Mouse (Mus musculus) gastrocnemius, postnatal 4 days (tissue): ENCODE results near the gene Optc. TPM values are rescaled to one million over a fixed set of nuclear protein-coding genes. Genes with fewer than 3 reads are reported as not detected.

Experiments used
- DNase-seq, 2 experiments: peaks; one replicate each; pipeline ENCODE4 v3.0.0; 2021 to 2022; ENCODE audit warnings: low spot score in 2 of 2, mixed read lengths in 2 of 2
- total RNA-seq, 2 experiments: library from RNA; stranded (reverse); gene quantifications; 2 replicates each; pipeline ENCODE4 v1.2.3; 2021

Gene Optc
- total RNA-seq, 2 experiments from 2014 or later, result 0.22 to 0.49 TPM

DNA sequence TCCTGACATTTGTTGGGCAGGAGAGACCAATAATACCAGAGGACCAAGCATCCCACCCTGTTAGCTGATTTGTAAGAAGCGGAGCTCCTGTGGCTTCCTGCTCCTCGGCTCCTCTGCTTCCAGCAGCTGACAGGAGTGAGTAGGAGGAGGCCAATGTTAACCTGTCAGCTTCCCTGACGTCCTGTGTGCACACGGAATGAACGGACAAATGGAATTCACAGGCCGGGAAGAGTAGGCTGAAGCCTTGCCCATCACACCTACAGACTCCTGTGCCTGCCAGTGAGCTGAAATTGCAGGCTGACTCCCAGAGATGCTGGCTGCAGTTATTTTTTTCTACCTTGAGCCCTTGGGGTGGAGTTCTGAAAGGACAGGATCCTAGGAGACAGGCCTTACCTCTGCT is 23.7 kb downstream of the Optc start:
- DNase-seq, result no peak

GRCm38 (mm10) chr1:133882283-133883217 is 25.2 kb downstream of the Optc start:
- DNase-seq, result no peak

- no peak for DNase-seq
Measured at GRCm38 (mm10) chr1:133881813-133882212, 26.0 kb downstream of the Optc start.

DNA sequence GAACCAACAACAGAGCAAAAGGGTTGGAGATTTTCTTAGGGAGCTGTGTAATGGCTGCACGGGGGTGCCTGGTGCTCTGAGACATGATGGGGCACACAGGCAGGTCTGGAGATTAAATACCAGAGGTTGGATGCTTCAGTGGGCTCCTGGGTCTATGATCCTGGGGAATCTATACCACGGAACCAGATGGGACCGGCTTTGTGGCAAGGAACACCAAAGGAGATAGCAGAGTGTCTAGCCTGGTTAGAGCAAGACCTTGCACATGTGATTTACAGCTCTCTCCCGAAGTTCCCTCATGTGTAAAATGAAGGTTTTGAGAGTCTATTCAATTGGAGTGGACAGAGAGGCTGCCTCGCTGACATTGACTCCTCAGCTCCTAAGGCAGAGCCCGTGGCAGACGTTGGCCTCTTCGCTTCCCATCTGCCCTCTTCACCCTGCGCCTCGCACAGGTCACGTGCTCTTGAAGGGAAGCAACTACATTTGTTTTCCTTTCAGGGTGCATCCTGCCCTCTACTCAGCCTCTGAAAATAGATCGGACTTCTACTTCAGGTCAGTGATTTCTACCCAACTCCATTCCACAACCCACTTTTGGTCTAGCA is 28.9 kb downstream of the Optc start:
- no peak for DNase-seq

DNA sequence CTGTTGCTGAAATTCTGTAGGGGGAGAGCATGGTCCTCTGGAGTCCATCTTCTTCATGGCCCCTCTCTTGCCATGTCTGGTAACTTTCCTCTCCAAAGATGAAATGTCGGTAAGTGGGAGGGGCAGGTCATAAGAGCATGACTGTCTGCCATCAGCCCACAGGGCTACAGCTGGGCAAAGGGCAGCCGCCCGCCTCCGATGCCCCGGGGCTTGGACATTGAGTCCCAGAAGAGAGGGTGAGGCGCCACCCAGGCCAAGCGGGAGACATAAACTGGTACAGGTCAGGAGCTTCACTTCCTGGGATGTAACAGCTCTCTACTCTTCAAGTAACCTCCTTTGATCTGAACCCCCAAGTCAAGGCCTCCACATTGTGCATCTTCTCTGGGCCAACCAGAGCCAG is 30.9 kb downstream of the Optc start:
- no peak for DNase-seq

GRCm38 (mm10) chr1:133873086-133873813 is 34.5 kb downstream of the Optc start:
- DNase-seq, result no peak

DNA sequence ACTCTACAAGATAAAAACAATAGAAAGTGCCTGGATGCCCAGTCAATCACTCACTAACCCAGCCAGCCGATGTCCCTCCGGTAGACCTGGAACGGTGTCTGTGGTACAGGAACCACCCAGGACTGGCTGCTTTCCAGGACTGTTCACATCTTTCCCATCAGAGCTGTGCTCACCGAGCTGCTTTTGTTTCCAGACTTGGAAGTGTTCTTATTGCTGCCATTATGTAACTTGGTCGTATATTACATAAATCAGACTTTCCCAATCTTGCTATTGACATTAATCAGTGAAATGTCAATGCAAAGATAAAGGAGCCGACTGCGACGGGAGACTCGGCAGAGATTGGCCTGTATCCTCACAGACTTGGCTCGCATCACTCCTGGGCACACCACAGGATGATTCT is 36.6 kb downstream of the Optc start:
- no peak for DNase-seq

DNA sequence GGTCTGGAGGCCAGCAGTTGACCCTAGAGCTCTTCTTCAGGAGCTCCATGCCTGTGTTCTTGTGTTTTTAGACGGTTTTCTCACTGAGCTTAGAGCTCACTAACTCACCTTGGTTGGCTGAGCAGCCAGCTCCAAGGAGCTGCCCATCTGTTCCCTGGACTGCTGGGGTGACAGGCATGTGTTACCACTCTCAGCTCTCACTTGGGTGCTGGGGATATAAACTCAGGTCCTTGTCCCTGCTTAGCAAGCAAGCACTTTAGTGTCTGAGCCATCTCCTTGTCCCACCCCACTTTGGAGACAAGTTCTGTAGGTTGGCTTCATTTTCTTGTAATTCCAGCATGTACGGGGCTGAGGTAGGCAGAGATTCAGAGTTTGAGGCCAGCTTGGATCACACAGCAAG is 38.6 kb downstream of the Optc start:
- DNase-seq, result no peak

- DNase-seq, result no peak
Measured at GRCm38 (mm10) chr1:133863257-133863997, 44.4 kb downstream of the Optc start.

DNA sequence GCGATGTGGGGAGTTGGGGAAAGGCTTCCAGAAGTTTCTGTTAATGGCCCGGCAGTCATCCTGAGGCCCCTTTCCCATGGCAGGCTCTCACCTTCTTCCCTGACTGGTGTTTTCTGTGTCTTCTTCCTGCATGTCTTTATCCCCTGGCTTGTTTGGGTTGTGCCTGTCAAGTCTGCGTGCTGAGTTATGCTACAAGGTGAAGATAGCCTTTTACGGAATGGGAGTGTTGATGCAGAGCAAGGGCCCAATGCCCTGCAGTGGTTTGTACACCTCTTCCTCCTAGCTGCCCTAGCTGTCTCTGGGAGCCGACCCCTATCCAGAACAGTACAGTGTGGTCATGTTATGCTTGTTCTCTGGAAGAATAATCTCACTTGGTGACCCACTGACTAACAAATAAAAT is 46.8 kb downstream of the Optc start:
- DNase-seq, result no peak

- no peak for DNase-seq
Measured at GRCm38 (mm10) chr1:133859821-133860711, 47.7 kb downstream of the Optc start.

DNA sequence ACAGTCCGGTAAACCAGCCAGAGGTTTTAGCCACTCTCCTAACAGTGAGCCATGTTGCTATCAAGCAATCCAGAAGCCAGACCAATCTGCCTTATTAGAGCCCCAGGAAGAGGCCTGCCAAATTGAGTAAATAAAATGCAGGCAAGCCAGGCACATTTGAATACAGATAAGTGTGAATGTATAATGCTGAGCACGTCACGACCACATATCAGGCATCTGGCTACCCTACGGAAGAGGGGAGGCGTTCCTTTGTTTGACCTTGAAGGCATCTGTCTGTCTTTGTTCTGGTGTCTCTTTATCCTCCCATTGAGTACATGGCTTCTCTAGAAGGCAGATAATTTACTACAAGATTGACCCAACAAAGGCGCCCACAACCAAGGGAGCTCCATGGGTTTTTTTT is 48.5 kb downstream of the Optc start:
- no peak for DNase-seq

DNA sequence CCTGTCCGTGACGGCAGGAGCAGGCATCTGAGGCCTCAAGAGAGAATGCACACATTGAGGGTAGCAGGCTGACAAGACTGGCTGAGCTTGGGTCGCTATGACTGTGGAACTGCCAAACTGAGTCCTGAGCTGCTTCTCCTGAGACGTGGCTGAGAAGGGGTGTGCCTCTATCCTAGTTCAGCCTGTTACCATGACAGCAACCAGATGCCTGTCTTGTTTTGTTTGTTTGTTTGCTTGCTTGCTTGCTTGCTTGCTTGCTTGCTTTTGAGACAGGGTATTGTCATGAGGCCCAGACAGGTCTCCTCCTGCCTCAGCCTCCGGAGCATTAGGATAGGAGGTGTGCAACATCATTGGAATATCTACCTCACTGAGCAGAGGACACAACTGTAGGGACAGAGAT is 50.0 kb downstream of the Optc start:
- DNase-seq, result no peak

GRCm38 (mm10) chr1:133857171-133857570 is 50.6 kb downstream of the Optc start:
- no peak for DNase-seq

GRCm38 (mm10) chr1:133856655-133857054 is 51.1 kb downstream of the Optc start:
- no peak for DNase-seq

DNA sequence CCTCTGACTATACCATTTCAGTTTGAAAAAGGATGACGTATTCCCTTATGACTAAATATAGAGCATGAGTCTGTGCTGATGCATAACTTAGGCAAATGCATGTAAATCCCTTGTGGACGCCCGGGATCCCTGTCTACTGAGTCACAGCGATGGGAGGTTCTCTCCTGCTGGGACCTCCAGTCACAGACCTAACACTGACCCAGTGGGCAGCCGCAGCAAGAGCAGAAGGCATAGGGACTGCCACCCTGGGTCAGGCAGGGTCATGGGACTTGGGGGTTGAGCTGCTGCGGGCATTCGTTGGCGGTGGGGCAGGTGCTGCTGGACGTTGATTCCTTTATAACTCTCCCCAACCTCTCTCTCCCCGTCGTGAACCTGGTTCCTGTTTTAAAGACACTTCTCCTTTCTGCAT is 51.7 kb downstream of the Optc start:
- DNase-seq, result no peak

DNA sequence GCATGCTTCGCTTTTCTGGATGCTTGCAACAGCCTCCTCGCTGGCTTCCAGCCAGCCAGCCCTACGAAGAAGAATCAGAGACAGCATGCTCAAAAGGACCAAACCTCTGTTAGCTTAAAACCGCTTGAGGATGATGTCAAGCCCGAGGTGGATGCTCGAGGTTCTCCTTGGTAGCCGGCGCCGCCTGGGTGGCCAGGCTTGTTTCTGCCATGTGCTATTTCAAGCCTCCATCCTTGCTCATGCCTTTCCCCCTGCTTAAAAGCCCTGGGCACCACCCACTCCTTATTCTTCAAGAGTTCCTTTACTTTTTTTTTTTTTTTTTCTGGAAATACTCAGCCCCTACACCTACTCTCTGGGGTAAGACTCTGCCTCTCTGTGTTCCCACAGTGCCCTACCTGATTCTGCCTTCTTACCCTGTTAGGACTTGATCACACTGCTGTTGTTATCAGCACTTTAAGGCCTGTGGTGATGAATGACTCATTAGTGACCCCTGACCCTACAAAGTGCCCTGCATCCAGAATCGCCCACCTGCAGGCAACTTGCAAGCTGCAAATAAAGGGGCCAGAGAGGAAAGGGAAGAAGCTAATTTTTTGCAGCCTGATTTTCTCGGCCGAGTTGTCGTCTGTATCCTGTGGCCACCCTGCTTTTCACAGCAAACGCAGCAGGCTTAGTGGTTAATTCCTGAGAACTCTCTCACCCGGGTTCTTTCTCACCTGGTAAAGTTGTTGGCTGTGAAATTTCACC is 52.4 kb downstream of the Optc start:
- peak in 1 of 2 experiments; percentile 36 for DNase-seq

- no peak for DNase-seq
Measured at GRCm38 (mm10) chr1:133854421-133855273, 53.2 kb downstream of the Optc start.
